Mouse (Mus musculus): ENCODE measurements around the gene Gtf2h4.

Gtf2h4 gene

DNA sequence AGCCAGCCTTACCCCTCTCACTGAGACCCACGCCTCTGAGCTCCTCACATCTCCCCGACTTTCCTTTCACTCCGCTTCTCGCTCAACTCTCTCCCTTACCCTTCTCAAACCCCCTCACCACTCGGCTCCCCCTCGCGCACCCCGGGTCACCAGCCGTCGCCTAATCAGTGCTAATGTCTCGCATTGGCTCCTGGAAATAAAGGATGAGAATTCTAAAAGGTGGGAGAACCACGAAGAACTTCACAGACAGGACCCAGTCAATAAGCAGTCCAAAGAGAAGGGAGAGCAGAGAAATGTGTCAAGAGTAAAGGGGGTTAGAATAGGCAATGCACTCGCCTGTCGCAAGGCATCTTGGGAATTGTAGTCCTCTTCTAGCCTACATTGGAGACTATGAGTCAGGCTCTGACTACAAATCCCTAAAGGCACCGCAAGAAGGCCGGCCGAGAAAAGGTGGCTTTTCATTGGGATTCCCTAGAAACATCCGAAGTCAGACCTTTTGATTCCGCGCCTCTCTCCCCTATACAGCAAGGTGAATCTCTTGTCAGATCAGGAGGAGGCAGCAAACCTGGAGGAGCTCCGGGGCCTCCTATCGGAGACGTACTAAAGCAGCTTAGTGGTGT is at the start of gene Gtf2h4:
Gene Gtf2h4, minus strand, starts transcription at position 324 of the 620 bp plus-strand sequence.
- DNase-seq (ENCODE audit: low read depth): peak; percentile 98

DNA sequence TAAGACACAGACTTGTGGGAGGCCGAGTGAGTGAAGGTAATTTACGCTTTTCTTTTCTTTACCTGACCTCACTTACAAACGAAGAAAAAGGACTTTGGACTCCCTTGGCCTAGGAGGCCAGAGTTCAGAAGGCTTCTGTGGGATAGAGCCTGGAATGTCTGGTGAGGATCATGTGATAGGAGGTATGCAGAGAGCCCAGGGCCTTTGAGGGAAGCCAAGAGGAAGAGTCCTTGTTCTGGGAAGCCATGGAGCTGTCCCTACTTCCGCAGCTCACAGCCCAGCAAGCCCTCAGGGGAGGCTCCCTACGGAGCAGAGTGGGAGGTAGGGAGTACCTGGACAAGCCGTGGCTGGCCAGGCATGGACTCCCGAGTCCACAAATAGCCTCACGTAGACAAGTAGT is 48.1 kb upstream of the Gtf2h4 start:
- no peak for DNase-seq (ENCODE audit: low read depth)

DNA sequence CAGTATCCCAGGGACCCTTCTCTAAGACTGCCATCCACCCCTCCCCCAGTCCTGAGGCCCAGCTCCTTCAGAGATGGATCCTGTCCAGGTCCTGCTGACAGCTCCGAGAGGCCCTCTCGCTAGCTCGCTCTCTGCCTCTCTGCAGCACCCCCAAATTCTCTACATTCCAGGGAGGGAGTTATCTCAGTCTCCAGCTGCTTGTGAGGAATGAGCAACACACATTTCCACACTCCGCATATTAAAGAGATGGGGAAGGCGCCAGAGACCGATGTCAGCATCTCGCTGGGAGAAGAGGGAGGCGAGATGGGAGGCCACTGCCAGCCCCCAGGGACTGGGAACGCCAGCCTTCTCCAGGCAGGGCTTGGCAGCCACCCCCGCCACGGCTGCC is 46.8 kb upstream of the Gtf2h4 start:
- no peak for DNase-seq (ENCODE audit: low read depth)

DNA sequence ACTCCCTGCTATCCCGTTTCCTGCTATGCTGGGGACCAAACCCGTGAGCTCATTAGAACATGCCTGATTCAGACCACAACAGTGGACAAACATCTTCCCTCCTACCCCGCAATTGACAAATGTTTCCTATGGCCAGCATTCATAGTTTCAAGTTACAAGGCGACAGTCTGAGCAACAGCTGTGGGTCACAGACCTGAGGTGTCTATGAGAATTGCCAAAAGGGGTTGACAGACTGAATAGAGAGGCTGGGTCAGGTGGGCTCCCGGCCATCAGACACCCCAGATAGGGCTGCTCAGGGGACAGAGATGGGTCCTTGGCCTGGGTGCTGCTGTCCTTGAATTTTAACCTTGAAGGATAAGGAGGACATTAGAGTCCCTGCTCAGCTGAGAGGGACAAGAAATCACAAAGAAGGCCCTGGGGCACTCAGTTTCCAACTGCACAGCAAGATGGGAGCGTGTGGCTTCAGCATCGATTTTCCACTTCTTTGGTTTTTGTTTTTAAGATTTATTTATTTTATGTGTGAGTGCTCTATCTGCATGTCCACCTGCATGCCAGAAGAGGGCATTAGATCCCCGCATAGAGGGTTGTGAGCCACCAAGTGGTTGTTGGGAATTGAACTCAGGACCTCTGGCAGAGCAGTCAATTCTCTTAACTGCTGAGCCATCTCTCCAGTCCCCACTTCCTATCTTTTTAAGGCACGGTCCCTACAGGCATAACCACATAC is 46.2 kb upstream of the Gtf2h4 start:
- no peak for DNase-seq (ENCODE audit: low read depth)

DNA sequence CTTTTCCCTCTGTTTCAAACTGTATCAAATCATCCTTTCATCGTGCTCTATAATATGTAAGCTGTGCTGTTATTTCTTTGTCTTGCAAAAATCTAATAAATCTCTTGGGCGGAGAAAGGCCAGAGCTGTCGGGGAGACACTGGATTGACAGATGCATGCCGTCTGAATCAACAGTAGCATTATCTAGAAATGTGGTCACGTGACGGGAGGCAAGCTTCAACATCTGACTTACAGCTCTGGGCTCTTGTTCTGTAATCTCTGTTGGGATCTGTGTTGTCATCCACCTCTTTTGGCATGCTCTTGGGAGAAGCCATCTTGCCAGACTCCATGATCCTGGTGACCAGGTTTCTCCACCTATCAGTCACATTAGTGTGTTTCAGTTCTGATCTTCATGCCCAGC is 43.5 kb upstream of the Gtf2h4 start:
- no peak for DNase-seq (ENCODE audit: low read depth)

DNA sequence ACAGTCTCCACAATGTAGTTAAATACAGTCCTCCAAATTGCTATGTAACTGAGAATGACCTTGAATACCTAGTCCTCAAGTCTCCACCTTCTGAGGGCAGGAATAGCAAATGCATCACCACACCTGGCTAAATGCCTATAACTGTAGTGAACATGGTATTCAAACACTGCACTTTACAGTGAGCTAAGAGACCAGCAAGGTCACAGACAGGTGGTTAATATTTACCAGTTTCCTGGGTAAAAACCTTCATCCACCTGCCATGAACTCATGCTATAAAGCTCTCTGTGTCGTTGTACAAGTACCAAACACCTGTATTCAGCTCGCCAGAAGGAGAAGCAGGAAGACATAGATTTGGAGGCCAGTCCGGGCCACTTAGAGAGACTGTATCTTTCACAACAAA is 42.6 kb upstream of the Gtf2h4 start:
- no peak for DNase-seq (ENCODE audit: low read depth)

DNA sequence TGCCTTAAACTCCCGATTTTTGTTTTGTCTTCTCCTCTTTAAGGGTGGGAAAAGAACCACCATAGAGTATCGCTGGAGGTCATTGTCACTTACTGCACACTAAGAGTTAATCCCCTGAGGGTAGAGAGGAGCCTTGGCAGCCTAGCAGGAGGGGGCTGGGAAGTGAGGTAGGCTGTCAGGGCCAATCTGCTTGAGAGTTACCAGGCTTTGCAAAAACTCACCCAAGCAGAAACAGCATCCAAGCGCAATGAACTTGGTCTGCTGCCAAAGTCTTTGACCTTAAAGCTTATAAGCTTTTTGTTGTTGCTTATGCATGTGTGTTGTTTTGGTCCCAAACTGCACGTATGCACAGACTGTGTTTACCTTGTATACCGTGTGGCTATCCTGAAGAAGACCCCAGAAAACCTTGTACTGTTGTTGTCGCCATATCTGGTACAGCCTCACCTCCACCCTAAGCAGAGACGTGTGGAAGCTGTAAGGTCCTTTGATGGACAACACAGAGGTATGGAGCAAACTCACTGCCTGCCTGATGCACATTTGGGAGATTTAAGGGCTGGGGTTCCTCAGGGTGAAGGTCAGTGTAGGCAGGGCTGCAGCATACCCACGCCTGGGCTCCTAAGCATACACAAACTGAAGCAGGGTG is 37.3 kb upstream of the Gtf2h4 start:
- no peak for DNase-seq (ENCODE audit: low read depth)

DNA sequence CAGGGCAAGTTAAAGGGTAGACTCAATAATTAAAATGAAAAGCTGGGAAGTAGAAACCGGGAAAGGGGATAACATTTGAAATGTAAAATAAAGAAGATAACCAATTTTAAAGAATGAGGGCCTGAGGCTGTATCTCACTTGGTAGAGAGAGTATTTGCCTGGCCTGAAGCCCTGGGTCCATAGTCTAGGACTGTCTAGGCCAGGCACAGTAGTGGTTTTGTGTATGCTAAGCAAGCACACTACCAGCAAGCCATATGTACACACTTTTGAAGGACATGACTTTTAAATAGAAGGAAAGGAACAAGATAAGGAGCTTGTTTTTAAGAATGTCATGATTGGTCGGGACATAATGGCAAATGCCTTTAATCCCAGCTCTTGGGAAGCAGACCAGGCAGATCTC is 35.1 kb upstream of the Gtf2h4 start:
- no peak for DNase-seq (ENCODE audit: low read depth)

DNA sequence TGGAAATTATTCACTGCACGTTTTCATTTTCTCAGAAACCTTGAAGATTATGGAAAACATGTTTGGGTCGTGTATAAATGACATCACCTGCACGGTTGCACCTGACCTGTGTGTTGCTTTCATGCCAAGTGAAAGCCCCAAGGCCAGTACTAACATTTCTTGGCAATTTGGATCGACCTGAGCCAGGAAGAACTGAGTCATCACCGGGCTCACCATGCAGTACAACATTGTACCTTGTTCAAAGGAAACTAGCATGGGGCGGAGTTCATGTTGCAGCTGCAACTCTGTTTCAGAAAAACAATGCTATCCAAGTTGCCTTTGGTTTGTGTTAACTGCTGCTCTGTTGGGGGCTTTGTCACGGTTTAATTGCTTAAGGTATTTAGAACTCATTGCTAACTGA is 34.4 kb upstream of the Gtf2h4 start:
- no peak for DNase-seq (ENCODE audit: low read depth)

DNA sequence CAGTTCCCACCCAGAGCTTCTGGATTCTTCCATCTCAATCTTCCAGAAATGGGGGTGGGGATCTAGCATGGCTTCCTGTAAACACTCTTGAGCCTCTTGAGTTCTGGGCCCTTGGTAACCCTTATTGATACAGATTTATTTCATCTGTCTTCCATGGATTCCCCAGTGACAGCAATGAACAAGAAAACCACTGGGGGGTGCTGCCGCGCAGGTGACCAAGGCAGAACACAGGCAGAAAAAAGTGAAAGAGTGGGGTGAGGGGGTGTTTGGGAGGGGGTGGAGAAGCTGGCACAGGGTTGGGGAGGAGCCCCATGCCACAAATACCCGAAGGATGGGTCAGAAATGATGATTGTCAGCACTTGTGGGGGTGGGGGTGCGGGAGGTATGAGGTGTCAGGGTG is 32.3 kb upstream of the Gtf2h4 start:
- DNase-seq (ENCODE audit: low read depth): no peak

DNA sequence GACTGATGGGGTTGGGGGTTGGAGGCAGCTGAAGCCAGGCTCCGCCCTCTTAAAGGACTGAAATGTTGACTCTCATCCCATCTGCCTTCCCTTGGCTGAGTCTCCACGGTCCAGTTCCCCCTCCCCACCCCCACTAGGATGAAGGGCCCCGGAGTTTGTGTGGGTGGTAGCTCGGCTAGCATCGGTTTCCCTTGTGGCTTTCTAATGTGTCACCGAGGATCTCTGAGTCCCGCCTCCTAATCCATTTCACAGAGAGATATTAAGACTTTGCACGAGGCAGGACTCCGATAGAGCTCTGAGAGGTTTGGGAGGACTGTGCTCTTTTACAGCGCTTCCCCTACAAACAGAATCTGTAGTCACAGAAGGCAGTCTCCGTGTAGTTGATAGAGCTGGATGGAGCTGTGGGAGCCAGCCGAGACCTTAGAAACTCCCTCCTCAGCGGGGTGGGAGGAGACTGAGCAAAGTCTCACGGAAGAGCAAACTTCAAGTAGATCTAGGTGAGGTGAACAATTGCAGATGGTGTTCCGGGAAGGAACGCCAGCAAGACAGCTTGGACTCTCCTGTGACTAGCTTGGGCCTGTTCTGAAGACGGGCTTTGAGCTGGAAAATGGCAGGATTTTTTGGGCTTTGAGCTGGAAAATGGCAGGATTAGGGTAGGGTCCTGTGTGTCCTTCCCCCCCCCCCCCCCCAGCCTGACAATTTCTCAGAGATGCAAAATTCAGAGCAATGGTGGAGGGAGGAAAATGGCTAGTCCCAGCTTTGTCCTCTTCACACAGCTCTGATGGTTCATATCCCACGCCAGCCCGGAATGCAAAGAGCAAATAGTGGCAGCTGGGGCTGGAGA is 31.3 kb upstream of the Gtf2h4 start, which contains the start of gene Ddr1:
Gene Ddr1, minus strand, starts transcription at position 1 of the 844 bp plus-strand sequence.
- DNase-seq (ENCODE audit: low read depth): no peak

DNA sequence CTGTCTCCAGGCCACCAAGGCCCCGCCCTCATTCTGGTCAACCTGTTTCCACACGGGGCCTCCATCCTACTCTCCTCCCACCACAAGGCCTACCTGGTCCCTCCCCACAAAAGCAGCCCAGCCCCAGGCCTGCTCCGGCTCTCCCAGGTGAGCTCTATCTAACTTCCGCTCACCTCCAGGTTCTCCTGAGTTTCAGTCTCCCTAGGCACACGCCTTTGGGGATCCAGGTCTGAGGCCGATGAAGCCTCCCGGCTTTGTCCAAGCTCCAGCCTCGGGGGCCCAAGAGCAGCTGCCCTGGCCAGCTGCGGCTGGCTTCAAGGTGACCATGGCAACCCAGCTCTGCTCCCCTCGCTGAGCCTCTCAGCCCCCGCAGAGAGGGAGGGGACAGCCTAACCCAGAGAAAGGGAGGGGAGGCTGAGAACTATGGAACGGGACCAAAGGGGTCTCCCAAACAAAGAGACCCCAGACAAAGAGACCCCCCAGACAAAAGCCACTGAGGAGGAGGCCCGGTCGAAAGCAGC is 30.3 kb upstream of the Gtf2h4 start:
- no peak for DNase-seq (ENCODE audit: low read depth)

DNA sequence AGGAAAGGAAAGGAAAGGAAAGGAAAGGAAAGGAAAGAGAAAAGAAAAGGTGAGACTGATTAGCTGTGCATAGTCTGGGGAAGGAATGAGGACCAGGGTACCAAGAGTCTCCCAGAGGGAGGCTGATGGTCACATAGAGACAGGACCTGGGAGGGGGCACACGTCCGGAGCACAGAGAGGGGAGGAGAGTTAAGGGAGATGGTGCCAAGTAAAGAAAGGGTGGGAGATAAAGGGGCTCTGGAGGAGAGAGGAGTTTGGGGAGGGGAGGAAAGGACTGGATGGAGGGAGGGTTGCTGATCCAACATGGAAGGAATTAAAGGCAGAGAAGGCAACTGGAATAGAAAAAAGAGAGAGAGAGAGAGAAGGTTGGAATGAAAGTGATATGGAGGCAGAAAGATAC is 29.5 kb upstream of the Gtf2h4 start:
- no peak for DNase-seq (ENCODE audit: low read depth)

DNA sequence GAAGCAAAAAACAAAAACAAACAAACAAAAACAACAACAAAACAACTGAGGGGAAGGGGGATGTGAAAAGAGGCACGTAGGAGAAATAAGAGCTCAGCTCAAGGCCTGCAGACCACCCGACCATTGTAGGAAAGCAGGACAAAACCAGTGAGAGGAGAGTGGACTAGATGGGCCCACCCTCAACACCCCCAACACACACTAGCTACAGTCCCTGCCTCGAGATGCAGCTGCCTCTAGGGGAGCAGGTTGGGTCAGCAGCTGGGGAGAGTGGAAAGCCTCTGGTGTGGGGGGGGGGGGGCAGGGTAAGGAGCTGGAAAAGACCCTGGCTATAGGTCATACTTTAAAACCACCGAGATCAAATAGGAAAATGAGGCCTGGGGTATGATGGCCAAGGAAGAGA is 29.1 kb upstream of the Gtf2h4 start:
- no peak for DNase-seq (ENCODE audit: low read depth)

DNA sequence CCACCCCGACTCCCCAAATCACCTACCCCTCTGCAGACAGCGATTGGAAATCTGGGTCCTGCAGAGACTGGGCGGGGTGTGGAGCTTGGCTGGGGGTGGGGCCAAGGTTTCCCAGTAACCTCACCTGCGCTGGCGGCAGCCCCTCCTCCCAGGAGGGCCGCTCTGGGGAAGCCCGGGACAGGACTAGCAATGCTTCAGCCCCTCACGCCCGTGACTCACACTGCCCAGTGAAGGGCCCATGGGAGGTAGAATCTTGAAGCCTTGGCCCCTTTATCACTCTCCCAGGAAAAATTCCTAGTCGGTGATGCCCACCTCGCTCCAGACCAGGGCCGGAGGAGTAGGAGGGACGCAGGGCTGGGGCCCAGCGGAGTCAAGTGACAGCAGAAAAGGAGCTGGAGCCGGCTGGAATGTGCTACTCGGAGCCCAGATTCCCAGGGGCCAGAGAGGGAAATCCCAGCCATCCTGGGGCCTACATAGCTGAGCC is 28.5 kb upstream of the Gtf2h4 start:
- no peak for DNase-seq (ENCODE audit: low read depth)

DNA sequence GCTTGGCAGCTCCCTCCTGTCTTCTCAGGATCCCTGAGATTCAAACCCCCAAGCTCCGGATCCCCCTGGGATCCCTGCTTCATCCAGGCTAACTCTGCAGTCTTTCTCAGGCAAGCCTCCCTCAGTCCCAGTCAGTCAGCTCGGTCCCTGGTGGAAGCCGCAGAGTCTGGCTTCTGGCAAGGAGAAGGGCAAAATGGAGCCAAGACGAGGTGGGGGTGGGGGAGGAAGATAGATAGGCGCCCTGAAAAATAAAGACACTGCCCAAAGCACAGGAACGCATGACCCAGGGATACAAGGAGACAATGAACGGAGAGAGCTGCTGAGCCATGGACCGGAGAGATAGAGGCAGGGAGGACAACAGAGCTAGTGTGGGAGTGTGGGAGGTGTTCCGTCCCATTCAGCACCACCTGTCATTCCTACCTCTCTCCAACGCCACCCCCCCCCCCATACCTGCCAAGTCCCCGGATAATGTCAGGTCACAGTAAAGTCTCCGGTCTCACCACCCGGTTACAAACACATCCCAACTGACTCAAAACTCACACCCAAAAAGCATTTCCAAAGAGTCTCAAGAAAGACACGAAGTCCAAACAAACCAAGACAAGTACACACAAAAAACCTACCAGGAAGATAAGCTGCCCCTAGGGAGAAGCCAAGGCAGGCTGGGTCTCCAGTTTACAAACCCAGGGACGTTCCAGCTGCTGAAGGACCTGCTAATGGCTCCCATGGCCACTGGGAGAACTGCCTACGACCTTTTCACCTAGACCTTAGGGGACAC is 27.9 kb upstream of the Gtf2h4 start:
- no peak for DNase-seq (ENCODE audit: low read depth)

DNA sequence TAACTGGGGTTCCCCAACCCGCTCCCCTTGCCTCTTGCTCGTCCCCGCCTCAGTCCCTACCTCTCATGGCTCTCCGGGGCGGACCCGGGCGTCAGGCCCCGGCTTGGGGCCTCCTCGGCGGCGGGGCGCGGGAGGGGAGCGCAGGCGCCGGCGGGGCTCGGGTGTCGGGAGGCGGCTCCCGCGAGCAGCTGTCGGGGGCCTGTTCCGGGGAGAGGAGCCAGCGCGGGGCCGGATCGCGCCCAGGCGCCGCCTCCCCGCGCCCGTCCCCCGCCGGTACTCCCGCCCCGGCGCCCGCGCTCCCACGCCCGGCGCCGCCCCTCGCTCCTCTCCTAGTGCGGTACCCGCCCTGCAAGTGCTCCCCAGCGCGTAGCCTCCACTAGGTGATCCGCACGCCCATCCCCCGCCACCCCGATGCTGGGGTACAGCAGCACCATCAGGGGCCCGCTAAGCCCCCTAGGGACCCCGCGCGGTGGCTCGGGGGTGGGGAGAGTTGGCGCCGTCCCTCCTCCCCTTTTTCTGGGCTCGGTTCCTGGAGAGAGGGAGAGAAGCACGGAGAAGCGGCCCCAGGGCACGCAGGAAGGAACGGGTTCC is 26.9 kb upstream of the Gtf2h4 start:
- no peak for DNase-seq (ENCODE audit: low read depth)

DNA sequence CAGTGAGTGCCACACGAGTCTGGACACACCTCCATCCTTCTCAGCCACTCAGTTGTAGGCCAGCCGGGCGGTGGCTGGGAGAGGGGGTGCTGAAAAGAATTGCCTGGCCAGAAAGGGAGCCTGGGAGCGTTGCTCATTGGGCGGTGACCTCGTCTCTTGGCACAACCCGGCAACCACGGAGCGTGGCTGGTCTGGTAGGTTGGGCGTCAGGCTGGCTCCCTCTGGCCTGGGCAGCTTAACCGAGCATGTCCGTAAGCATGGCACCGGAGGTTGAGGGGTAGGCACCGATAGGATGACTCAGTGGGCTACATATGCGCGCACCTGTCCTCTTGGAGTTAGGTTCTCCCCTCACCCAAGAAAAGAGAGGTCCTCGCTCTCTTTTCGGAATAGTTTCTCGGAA is 26.4 kb upstream of the Gtf2h4 start:
- DNase-seq (ENCODE audit: low read depth): no peak

DNA sequence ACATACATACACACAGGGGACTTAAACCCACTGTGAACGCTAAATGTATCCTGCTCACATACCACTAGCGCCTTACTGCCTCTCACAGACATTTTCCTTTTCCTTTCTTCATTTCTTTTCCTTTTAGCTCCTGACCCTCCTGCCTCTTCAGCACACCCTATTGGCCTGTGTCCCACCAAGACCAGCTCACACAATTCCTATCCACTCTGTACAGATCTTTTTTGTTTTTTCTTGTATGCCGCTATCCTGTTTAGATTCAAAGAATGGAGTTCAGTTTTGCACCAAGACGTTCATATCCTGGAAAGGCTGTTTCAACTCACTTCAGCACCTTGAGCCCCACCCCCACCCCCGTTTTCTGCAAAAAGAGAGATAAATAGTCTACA is 25.0 kb upstream of the Gtf2h4 start:
- no peak for DNase-seq (ENCODE audit: low read depth)

DNA sequence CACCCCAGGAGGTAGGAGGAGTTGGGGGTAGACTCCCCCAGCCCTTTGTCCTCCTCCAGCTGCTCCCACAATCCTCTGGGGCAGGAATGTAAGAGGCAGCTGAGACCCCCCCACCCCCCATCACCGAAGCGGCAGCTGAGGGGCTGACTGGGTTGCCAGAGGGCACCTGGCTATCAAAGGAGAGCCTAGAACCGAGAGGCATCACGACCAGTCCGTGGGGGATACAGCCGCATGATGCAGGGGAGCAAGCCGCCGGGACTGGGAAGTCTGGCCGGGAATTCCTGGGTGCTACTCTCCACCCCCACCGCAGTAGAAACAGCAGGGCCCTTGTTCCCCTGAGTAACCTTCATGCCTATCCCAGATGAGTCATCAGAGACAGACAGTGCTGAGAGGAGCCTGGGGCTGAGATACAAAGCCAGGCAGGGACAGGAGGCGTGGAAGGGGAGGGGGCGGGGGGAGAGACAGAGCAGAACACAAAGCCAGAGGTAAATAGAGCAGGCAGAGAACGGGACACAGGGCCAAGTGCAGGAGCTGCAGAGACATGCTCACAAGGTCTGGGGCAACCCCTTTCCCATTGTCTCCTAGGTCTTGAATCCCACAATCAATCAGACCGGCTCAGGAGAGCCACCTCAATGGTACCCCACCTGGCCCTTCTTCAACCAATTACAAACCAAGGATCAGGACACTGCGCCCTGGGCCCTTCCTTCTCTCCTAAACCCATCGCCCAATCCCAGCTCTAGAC is 24.4 kb upstream of the Gtf2h4 start:
- no peak for DNase-seq (ENCODE audit: low read depth)
